Comparison of ENCODE assay signal across 15 mouse cellular contexts in genomic region chr7:16674699-16675098, GRCm38 (mm10). TPM values are rescaled to one million over a fixed set of nuclear protein-coding genes. Genes with fewer than 3 reads are reported as not detected.
"Had no signal": no experiment of that assay in that cellular context is flagged by ENCODE, and none has a peak within 500 bp of the region (broad histone marks: within the 10 kb centered on the region; RNA-seq: fewer than 3 reads in every experiment).

No protein-coding gene starts in this region.

RNA-seq across cellular contexts. Expression of gene Ceacam15, which starts 0.8 kb away (rescaled TPM):
- total RNA-seq: megakaryocyte, adult 5-6 weeks; megakaryocyte-erythroid progenitor cell, adult 5-6 weeks had no signal
- polyA plus RNA-seq: lung, embryonic 14.5 days; lung, embryonic 16.5 days; midbrain, embryonic 10.5 days; midbrain, embryonic 12.5 days; midbrain, embryonic 14.5 days; midbrain, embryonic 16.5 days; myocyte; neural tube, embryonic 11.5 days; neural tube, embryonic 13.5 days; neural tube, embryonic 15.5 days; small intestine, adult 2 months; stomach, embryonic 14.5 days; stomach, embryonic 16.5 days had no signal

RNA-seq across cellular contexts. Expression of gene Ceacam9, which starts 47.0 kb away (rescaled TPM):
- total RNA-seq: megakaryocyte, adult 5-6 weeks; megakaryocyte-erythroid progenitor cell, adult 5-6 weeks had no signal
- polyA plus RNA-seq: lung, embryonic 14.5 days; lung, embryonic 16.5 days; midbrain, embryonic 10.5 days; midbrain, embryonic 12.5 days; midbrain, embryonic 14.5 days; myocyte; neural tube, embryonic 11.5 days; neural tube, embryonic 13.5 days; small intestine, adult 2 months; stomach, embryonic 14.5 days; stomach, embryonic 16.5 days had no signal
